Mouse (Mus musculus) limb, embryonic 10.5 days (tissue): ENCODE results near the gene Parp4. TPM values are rescaled to one million over a fixed set of nuclear protein-coding genes. Genes with fewer than 3 reads are reported as not detected.

Experiments used
- DNase-seq: peaks from one replicate; pipeline ENCODE4 v3.0.0-alpha.2; 2017; ENCODE audit warnings: low spot score
- H3K27ac ChIP-seq: fragments of 300-500 bp; sonication (generic); 2 replicates; pipeline ENCODE4 v1.5.1; 2016; ENCODE audit warnings: mild to moderate bottlenecking
- H3K27me3 ChIP-seq: fragments of 300-500 bp; sonication (generic); 2 replicates; pipeline ENCODE4 v1.6.1; 2016; ENCODE audit warnings: low read depth, mild to moderate bottlenecking; ENCODE audit not compliant: poor library complexity, severe bottlenecking
- H3K36me3 ChIP-seq: fragments of 300-500 bp; sonication (generic); 2 replicates; pipeline ENCODE4 v1.6.1; 2016; ENCODE audit warnings: mild to moderate bottlenecking, moderate library complexity
- H3K4me1 ChIP-seq: fragments of 300-500 bp; sonication (generic); 2 replicates; pipeline ENCODE4 v1.6.1; 2016
- H3K4me3 ChIP-seq: fragments of 300-500 bp; sonication (generic); 2 replicates; pipeline ENCODE4 v1.5.1; 2016; ENCODE audit warnings: mild to moderate bottlenecking, moderate library complexity
- H3K9me3 ChIP-seq: fragments of 300-500 bp; sonication (generic); replicated peaks from 2 replicates; pipeline ENCODE4 v1.6.1; 2016; ENCODE audit warnings: mild to moderate bottlenecking
- WGBS: fragments of 180-500 bp; shearing (Covaris S2); methylation state at CpG from one replicate; pipeline ENCODE4 v1.1.7; 2016; 5-methylcytosine and 5-hydroxymethylcytosine counted together
- polyA plus RNA-seq: library from polyadenylated mRNA; unstranded; fragments of >200 nt; fragmentation: Nextera tagmentation; extraction: Ambion mirVana; gene quantifications from 2 replicates; pipeline ENCODE4 v1.2.1, GENCODE M21; 2016

Parp4 gene
- polyA plus RNA-seq, 1 experiment from 2014 or later: 1.5 TPM

DNA sequence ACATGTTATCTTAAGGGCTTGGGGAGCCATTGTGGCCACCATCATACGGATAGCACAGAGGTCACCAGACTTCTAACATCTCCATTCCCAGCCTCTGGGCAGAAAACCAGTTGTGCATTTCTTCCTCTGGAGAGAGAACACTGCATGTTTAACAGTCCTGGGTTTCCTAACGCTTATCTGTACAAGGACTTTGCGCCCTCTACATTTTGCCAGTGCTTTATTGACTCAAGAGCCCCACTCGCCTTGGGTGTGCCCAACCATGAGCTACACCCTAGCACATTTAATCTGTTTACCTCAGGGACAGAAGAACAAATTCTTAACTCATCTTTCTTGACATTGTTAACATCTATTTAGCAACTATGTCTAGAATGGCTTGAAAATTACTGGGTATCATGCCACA, 50.8 kb downstream of the Parp4 start:
- 94% methylated on average over 4 of the region's 4 CpGs for WGBS
- Histone ChIP-seq H3K4me3 (no peak overlapping the region), H3K4me1 (no peaks in the 10 kb centered on the region), H3K27ac (no peak overlapping the region), H3K27me3 (no peaks in the 10 kb centered on the region), H3K9me3 (no peaks in the 10 kb centered on the region), H3K36me3 (no peaks in the 10 kb centered on the region)
- no peak for DNase-seq

DNA sequence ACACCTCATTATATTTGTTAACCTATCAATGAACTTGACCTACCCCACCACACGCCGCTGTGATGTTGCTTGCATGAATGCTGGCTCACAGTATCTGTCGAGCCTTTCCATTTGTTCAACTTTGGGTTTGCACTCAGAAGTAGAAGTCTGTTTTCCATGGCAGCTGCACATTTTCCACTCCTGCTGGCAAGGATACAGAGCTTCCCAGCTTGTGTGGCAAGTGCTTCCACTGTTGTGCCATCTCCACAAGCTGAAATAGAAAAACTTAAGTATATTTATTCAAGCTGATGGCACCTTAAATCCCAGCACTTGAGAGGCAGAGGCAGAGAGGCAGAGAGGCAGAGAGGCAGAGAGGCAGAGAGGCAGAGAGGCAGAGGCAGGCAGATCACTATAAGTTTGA, 52.9 kb downstream of the Parp4 start:
- Histone ChIP-seq H3K4me3 (no peak overlapping the region), H3K27me3 (no peaks in the 10 kb centered on the region), H3K9me3 (no peaks in the 10 kb centered on the region), H3K27ac (no peak overlapping the region), H3K36me3 (no peaks in the 10 kb centered on the region), H3K4me1 (no peaks in the 10 kb centered on the region)
- DNase-seq: no peak
- WGBS: 94% methylated on average over 3 of the region's 3 CpGs

DNA sequence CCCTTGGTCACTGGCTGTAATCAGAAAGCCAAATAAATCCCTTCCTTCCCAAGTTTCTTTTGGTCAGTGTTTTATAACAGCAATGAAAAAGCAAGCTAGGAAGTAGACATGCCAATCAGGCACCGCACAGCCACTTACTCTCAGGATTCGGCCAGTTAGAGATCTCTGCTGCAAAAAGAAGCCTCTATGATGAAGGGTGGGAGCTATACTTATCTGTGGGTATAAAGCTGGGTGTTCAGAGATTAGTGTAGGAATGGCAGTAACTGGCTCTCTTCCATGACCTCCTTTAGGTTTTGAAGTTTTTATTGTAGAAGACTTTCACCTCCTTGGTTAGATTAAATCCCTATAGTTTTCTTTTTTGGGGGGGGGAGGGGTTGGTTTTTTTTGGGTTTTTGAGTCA, 55.7 kb downstream of the Parp4 start:
- WGBS: 92% methylated on average over 2 of the region's 2 CpGs
- no peaks in the 10 kb centered on the region for H3K27me3 ChIP-seq
- no peaks in the 10 kb centered on the region for H3K9me3 ChIP-seq
- no peak overlapping the region for H3K4me3 ChIP-seq
- no peak overlapping the region for H3K27ac ChIP-seq
- DNase-seq: no peak
- H3K36me3 ChIP-seq: no peaks in the 10 kb centered on the region
- H3K4me1 ChIP-seq: no peaks in the 10 kb centered on the region

DNA sequence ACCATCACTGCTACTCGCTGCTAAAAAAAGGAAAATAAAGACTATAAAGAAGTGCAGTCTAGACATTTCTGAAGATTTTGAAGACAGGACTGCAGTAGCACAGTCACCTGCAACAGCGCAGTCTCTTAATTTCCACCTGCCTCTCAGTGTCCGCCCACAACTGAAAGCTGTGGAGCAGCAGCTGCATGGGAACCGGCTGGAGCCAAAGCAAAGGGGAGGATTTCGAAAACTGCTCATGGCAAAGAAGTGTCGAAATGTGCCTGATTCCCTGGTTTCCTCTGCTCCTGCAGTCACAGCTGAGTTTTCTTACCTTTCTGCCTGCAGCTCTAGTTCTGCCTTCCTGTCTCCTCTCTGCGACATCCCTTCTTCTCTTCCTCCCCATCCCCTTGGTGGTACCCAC, 71.8 kb downstream of the Parp4 start:
- 58% methylated on average over 7 of the region's 7 CpGs for whole genome bisulfite sequencing
- H3K4me1 ChIP-seq: no peaks in the 10 kb centered on the region
- H3K27me3 ChIP-seq: no peaks in the 10 kb centered on the region
- H3K27ac ChIP-seq: no peak overlapping the region
- no peaks in the 10 kb centered on the region for H3K36me3 ChIP-seq
- no peak for DNase-seq
- no peak overlapping the region for H3K4me3 ChIP-seq
- H3K9me3 ChIP-seq: no peaks in the 10 kb centered on the region

DNA sequence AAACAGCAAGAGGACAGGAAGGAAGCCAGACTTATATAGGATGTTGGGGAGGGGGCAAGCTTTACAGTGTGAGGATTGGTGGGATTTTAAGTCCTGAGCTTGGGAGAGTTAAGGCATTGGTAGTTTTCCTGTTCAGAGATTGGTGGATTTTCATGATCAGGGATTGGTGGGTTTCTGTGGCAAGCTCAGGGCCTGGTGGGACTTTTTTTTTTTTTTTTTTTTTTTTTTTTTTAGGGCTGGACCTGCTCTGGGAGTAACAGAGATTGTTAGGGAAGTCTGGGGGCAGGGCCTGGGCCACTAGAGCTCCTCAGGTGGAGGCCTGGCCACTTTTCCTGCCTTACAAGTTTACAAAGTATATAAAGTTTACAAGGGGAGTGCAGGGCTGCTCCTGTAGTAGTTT, 74.0 kb downstream of the Parp4 start:
- Histone ChIP-seq H3K36me3 (no peaks in the 10 kb centered on the region), H3K27me3 (no peaks in the 10 kb centered on the region), H3K4me3 (no peak overlapping the region), H3K9me3 (no peaks in the 10 kb centered on the region), H3K27ac (no peak overlapping the region), H3K4me1 (no peaks in the 10 kb centered on the region)
- no peak for DNase-seq

DNA sequence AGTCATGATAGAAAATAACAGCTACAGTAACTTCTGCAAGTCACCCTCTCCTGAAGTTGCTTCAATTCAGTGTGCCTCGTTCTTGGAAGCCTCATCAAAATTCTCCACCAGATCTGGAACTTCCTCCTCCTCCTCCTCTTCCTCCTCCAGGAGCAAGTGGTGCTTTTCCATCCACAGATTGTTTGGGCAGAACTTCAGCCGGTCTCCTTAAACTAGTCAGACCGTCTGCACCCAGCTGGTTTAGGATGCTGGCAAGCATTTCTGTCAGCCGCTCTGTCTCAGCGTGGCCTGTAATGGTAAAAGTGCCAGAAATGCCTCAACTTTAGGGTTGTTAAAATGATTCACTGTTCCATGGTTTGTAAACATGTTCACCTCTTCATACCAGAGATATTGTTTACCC, 90.2 kb downstream of the Parp4 start:
- Histone ChIP-seq H3K27ac (no peak overlapping the region), H3K36me3 (no peaks in the 10 kb centered on the region; the same call in 1 of the 2 replicates), H3K27me3 (no peaks in the 10 kb centered on the region), H3K4me3 (no peak overlapping the region), H3K9me3 (no peaks in the 10 kb centered on the region), H3K4me1 (peaks cover 29% of the 10 kb centered on the region)
- 78% methylated on average over 5 of the region's 5 CpGs for WGBS
- no peak for DNase-seq

DNA sequence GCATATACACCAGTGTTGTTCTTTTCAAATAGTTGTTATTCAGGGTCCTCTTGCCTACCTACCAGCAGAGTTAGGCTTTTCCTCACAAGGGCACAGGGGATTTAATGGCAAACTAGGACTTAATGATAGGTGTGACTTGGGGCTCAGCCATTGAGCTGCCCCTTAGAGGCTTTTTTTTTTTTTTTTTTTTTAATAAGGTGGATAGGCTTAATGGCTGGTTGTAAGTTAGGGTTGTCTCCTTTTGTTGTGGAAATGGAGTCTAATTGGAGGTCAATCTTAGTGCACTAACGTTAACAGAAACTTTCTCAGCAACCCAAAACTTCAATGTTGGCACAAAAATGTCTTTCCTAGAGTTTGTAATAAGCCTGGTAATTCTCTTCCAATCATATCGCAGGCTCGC, 91.5 kb downstream of the Parp4 start:
- H3K27ac ChIP-seq: peak overlapping the region; percentile 94
- H3K27me3 ChIP-seq: no peaks in the 10 kb centered on the region
- DNase-seq: no peak
- H3K4me3 ChIP-seq: peak overlapping the region; percentile 94; the same call in 1 of the 2 replicates
- H3K36me3 ChIP-seq: peaks cover 9% of the 10 kb centered on the region
- H3K4me1 ChIP-seq: peaks cover 25% of the 10 kb centered on the region
- no peaks in the 10 kb centered on the region for H3K9me3 ChIP-seq
- 81% methylated on average over 3 of the region's 3 CpGs for WGBS

DNA sequence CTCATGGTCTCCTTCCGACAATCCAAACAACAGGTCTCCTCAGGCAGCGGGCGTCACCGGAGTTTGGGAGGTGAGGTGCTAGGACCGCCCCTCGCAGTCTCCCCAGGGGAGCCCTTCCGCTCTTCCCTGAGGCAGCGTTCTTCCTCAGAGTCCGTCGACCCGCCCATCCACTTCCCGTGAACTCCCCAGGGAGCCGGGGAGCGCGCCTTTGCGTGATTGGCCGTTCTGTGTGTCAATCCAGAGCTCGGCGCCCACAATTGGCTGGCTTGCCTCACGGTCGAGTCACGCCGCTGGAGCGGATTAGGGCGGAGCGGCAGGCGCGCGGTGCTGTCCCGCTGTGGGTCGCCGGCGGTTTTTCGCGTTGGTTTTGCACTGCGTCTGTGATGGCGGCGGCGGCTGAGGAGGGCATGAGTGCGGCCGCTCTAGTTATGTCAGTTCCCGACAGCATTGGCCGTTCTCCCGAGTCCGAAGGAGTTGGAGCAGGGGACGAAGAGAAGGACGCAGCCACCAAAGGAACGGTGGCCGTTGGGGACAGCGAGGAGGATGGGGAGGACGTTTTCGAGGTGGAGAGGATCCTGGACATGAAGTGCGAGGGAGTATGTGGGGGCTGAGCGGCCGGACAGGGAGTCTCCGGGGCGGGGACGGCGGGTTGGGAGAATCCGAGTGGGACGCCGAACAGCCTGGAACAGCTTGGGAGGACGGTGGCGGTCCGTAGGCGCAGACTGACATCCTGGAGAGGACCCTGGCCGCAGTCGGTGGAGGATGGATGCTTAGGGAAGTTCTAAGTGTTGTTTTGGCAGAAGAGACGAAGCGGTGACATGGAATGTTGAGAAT, 92.8 kb downstream of the Parp4 start, which contains the start of gene Mphosph8:
TSS of gene Mphosph8 (plus strand) at position 280 of the 834 bp plus-strand sequence.
- Histone ChIP-seq H3K27me3 (no peaks in the 10 kb centered on the region), H3K4me3 (peak within 1 kb of the TSS; percentile 94), H3K9me3 (no peaks in the 10 kb centered on the region), H3K27ac (peak within 1 kb of the TSS; percentile 94), H3K4me1 (peaks cover 23% of the 10 kb centered on the region), H3K36me3 (peaks cover 22% of the 10 kb centered on the region)
- WGBS: under 1% methylated on average over 70 of the region's 70 CpGs
- DNase-seq: peak; percentile 100

DNA sequence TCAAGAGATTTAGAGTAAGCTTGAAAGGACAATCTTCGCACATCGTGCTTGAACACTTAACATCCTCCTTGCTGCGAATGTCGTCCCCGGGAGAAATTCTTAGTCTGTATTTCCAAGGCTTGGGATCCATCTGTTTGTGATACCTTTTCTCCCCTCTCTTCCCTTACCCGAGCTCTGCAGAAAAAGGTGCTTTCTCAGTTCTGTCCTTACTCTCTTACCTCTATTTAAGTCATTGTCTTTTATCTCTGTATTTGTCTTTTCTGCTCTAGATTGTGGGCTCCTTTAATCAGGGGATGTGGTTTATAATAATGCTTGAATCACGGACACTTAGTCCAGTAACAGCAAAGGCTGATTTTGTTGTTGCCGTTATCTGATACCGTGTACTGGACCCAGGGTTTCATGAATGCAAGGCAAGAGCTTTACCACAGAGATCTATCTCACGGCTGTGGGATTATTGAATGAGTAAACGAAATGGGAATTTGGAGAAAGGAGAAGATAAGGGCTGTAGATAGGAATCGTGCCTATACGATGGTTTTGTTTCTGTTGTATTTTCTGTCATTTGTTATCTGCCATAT, 93.7 kb downstream of the Parp4 start:
- Histone ChIP-seq H3K9me3 (no peaks in the 10 kb centered on the region), H3K4me3 (peak overlapping the region; percentile 94), H3K27me3 (no peaks in the 10 kb centered on the region), H3K4me1 (peaks cover 20% of the 10 kb centered on the region), H3K27ac (peak overlapping the region; percentile 94), H3K36me3 (peaks cover 31% of the 10 kb centered on the region)
- 13% methylated on average over 13 of the region's 13 CpGs for WGBS
- peak; percentile 35 for DNase-seq

DNA sequence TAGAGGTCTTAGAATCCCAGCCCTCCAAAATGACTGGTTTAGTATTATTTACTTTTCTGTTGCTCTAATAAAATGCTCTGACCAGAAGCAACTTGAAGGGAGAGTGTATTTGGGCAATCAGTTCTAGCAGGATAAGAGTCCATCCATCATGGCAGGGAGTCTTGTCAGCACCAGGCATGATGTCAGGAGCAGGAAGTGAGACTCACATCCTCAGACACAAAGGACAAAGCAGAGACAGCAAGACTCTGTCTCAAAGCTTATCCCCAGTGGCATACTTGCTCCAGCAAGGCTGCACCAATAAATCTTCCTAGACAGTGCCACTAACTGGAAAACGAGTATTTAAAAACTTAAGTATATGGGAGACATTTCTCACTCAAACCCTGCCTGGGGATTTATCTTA, 110.0 kb downstream of the Parp4 start:
- H3K27ac ChIP-seq: no peak overlapping the region
- H3K27me3 ChIP-seq: no peaks in the 10 kb centered on the region
- WGBS: 42% methylated on average over 1 of the region's 1 CpGs
- DNase-seq: no peak
- H3K9me3 ChIP-seq: no peaks in the 10 kb centered on the region
- H3K4me1 ChIP-seq: no peaks in the 10 kb centered on the region
- peaks cover 100% of the 10 kb centered on the region for H3K36me3 ChIP-seq
- H3K4me3 ChIP-seq: no peak overlapping the region

DNA sequence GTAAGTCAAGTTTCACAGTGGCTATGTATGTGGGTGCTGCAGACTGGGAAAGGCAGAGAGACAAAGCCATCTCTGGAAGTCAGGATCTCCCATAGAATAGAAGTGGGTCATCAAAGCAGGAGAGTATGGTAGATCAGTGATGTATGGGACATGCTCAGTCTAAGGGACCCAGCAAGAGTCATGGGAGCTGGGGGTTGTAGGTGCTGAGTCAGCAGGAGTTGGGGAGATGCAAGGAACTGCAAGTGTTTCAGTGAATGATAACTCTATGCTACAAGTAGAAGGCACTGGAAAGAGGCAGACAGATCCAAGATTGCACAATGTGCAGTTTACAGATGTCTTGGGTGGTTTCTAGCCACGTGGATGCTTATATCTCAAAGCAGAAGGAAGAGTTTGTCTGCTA, 113.7 kb downstream of the Parp4 start:
- Histone ChIP-seq H3K9me3 (no peaks in the 10 kb centered on the region), H3K36me3 (peaks cover 100% of the 10 kb centered on the region), H3K4me3 (no peak overlapping the region), H3K27me3 (no peaks in the 10 kb centered on the region), H3K4me1 (no peaks in the 10 kb centered on the region), H3K27ac (no peak overlapping the region)
- 94% methylated on average over 1 of the region's 1 CpGs for WGBS
- no peak for DNase-seq

DNA sequence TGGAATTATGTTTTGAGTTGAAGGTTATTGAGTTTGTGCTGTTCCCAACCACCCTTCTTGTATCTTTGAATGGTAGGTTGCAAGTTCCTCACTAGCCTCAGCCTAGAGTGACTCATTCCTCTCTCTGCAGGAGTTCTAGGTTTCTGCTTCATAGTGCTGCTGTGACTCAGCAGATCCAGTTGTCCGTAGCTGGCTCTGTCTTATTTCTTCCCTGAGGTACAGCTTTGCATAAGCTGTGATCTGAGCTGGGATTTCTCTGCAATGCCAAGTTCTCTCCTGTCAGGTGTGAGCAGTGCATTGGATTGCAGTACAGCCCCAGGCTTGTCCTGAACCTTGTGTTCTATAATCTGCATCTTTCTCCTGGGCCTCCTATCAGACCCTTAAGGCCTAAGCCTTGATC, 114.3 kb downstream of the Parp4 start:
- H3K4me3 ChIP-seq: no peak overlapping the region
- no peaks in the 10 kb centered on the region for H3K27me3 ChIP-seq
- DNase-seq: no peak
- no peaks in the 10 kb centered on the region for H3K4me1 ChIP-seq
- no peak overlapping the region for H3K27ac ChIP-seq
- H3K36me3 ChIP-seq: peaks cover 100% of the 10 kb centered on the region
- WGBS: 89% methylated on average over 1 of the region's 1 CpGs
- H3K9me3 ChIP-seq: no peaks in the 10 kb centered on the region

DNA sequence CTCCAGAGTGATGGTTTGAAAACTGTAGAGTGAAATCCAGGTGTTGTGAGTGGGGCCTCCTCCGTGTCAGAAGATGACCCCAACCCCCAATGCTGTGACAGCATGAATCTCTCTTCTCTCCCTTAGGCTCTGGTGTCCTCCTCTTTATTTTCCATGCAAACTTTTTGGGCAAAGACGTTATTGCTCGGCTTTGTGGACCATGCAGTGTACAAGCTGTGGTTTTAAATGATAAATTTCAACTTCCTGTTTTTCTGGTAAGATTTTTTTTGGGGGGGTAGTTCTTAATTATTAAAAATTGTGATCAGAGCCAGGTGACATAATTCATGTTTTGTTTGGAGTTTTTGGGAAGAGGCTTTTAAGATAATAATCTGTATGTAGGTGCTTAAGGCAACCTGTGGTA, 120.1 kb downstream of the Parp4 start:
- H3K4me3 ChIP-seq: no peak overlapping the region
- H3K9me3 ChIP-seq: no peaks in the 10 kb centered on the region
- H3K36me3 ChIP-seq: peaks cover 100% of the 10 kb centered on the region
- no peaks in the 10 kb centered on the region for H3K4me1 ChIP-seq
- 86% methylated on average over 3 of the region's 3 CpGs for WGBS
- no peaks in the 10 kb centered on the region for H3K27me3 ChIP-seq
- no peak for DNase-seq
- H3K27ac ChIP-seq: no peak overlapping the region
